Mouse (Mus musculus): ENCODE measurements around the gene Rdh19. TPM values are rescaled to one million over a fixed set of nuclear protein-coding genes. Genes with fewer than 3 reads are reported as not detected.
"Not testable (repeated sequence)": the region's sequence is repeated elsewhere in the genome, so short reads cannot be mapped to it uniquely, and the experiment has no call there.

Rdh19 gene
- not detected for total RNA-seq (2021)

DNA sequence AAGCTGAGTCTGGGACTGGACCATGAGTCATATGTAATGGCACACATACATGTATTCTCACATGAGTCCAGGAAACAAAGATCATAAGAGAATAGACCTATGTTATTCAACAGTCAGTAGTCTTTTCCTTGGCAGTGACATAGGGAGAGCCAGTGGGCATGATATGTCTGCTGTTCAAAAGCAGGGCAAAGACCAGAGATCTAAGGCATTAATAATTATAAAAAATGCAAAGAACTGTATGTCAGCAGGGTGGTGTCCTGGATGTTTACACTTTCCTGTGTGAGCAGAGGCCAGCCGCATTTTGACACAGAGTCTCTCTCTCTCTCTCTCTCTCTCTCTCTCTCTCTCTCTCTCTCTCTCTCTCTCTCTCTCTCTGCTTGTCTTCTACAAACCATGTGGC, at the start of gene Rdh19:
TSS of gene Rdh19 (plus strand) at position 301 of the 400 bp plus-strand sequence.
- DNase-seq (ENCODE audit: extremely low spot score in 1 of 2, low spot score in 1 of 2), result no peak

DNA sequence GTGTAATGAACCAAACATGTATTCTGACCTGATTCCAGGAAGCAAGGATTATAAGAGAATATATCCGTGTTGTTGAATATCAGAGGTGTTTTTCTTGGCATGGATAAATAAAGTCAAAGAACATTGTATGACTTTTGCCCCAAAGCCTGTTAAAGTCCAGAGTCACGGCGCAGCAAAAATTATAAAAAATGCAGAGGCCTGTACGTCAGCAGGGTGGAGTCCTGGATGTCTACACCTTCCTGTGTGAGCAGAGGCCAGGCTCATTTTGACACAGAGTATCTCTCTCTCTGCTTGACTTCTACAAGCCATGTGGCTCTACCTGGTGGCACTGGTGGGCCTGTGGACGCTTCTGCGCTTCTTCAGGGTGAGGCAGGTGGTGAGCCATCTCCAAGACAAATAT, 48.8 kb upstream of the Rdh19 start, which contains the start of gene Rdh16:
TSS of gene Rdh16 (plus strand) at position 262 of the 400 bp plus-strand sequence.
- no peak for DNase-seq (ENCODE audit: extremely low spot score in 1 of 2, low spot score in 1 of 2)

DNA sequence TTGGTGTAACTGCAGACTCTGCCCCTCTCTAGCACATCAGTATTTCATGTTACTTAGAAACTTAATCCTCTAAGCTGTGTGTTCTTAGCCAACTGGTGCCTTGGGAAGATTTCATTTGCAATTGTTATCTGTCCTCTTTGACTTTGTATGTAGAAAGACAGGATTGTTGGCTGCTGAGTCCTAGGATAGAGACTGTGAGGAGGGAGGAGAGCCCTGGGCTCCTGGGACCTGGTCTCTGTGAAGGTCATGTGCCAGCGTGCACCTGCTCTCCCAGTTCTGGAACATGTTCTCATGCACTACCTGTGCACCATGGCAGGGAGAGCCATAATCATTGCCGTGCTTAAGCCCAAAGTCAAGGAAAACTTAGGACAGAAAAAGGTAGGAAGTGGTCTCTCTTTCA, 48.1 kb upstream of the Rdh19 start:
- no peak for DNase-seq (ENCODE audit: extremely low spot score in 1 of 2, low spot score in 1 of 2)

DNA sequence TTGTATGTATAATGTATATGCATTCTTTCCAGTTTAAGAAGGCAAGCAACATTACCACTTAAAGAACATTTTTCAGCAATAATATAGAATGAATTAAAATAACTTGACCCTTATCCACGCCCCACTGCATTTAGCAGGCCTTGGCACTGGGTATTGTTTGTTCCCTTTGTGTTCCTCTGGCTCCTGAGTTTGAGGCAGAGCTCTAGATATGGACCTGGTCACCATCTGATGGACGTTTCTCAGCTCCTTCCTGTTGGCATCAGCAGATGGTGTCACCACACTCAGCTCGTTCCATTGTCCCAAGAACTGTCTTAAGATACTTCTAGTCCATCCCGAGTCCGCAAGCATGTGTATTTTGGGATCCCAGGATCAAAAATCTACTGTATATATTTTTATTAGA, 47.5 kb upstream of the Rdh19 start:
- DNase-seq (ENCODE audit: extremely low spot score in 1 of 2, low spot score in 1 of 2), result no peak

DNA sequence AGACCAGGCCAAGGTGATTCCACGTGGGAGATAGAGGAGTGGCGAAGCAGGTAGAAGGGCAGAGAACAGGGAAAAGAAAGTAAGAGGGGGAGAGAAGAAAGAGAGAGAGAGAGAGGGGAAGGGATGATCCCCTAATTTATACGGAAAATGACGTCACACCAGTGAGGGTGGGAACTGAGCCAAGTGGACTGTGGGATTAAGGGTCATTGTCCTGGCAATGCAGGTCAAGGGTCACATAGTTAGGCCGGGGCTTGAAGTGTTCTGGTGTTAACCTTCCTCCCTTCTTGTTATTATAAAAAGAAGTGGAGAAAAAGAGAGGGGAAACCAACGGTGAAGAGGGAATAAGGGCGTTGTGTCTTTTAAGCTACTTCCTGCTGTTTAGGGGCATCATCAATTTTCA, 45.3 kb upstream of the Rdh19 start:
- DNase-seq (ENCODE audit: extremely low spot score in 1 of 2, low spot score in 1 of 2), result no peak

DNA sequence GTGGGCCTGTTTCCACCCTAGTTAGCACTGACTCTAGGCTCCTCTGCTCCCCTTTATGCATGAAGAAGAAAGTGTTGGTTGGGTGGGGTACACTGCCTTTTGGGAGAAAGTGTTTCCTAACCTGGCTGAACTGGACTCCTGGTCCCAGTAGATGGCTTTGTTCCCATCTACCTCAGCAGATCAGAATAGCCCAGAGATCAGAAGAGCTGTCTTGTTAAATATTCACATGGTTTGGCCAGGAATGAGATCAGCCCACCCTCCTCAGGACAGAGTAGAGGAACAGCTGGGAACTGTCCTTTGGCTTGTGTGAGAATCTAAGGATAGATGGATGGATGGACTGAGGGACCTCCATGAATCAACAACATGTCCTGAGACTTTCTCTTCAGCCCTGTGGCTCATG, 33.8 kb upstream of the Rdh19 start:
- no peak for DNase-seq (ENCODE audit: extremely low spot score in 1 of 2, low spot score in 1 of 2)

DNA sequence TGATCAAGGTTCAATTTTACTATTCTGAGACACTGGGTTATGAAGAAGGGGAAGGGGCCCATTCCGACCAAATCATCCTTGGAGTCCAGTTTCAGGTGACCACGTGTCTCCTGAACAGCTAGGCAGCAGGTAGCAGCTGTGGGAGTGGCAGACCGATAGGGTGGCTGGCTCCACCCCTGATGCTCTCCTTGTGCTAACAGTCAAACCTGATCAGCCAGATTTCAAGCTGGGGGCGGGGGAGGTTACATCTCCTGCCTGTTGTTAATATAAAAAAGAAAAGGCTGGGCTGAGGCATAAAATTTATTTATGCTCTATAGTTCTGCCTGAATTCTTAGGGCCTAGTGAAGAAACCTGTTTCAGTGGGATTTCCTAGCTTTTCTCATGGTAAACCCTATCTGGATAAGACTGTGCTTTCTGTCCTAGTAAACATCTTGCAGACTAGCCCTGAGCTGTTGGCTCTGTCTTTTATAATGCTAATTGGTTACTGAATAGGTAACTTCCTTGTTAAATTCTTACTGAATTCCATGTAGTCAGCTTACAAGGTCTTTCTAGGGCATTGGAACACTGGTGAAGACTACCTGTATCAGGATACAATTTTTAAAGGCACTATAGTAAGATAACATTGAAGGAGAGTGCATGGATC, 32.3 kb upstream of the Rdh19 start:
- DNase-seq (ENCODE audit: extremely low spot score in 1 of 2, low spot score in 1 of 2), result not testable (repeated sequence)

DNA sequence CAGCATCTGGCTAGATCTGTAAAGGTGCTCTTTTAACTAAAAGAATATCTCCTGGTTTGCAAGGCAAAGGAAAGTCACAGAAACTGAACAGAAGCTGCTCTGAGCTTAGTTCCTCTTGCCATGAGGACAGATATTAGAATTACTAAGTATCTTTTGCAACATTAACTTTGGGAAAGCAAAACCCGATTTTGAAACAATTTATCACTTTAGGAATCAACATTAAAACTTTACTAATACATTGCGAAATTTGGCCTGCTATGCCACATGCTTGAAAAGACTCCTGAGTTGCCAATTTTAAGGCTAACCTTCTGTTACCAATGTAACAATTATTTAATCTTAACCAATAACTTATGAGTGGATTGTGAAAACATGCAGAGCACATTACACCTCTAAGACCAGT, 27.9 kb upstream of the Rdh19 start:
- not testable (repeated sequence) for DNase-seq (ENCODE audit: extremely low spot score in 1 of 2, low spot score in 1 of 2)

DNA sequence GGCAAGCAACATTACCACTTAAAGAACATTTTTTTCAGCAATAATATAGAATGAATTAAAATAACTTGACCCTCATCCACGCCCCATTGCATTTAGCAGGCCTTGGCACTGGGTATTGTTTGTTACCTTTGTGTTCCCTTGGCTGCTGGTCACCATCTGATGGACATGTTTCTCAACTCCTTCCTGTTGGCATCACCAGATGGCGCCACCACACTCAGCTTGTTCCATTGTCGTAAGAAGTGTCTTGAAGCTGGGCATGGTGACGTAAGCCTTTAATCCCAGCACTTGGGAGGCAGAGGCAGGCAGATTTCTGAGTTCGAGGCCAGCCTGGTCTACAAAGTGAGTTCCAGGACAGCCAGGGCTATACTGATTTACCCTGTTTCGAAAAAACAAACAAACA, 24.3 kb upstream of the Rdh19 start:
- peak in 1 of 2 experiments; percentile 4 for DNase-seq (ENCODE audit: extremely low spot score in 1 of 2, low spot score in 1 of 2)

DNA sequence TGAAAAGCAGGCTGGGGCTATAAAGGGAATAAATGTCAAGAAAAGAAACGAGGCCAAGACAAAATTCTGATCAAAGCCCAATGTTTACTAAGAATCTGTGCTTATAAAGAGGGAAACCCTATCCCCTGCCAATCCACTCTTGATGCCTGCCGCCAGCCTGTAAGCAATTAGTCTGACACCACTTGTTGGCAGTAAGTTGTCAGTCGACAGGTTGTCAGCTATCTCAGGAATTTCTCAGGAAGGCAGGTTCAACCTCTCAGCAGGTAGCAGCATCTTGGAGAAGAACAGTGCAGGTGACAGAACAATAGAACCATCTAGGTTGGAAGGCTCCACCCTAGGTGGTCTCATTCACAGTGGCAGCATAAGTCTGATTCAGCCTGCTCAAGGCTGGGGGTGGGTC, 20.6 kb upstream of the Rdh19 start:
- DNase-seq (ENCODE audit: extremely low spot score in 1 of 2, low spot score in 1 of 2), result no peak

DNA sequence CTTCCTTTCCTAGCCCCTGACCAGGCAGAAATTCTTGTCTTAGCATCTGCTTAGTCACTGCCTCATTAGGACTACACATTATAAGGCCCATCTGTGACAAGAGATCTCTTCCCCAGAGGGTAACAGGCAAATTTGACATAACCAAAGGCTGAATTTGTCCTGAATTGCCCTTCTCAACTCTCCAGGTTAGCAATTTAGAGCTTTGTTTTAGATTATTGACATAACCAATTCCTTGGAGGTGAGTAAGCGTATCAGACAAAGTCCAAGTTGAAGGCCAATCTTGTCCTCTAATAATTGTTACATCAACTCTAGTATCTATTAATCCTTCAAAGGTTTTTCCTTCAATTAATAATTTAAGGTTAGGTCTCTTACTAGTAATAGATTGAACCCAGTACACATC, 15.5 kb upstream of the Rdh19 start:
- DNase-seq (ENCODE audit: extremely low spot score in 1 of 2, low spot score in 1 of 2), result not testable (repeated sequence)

DNA sequence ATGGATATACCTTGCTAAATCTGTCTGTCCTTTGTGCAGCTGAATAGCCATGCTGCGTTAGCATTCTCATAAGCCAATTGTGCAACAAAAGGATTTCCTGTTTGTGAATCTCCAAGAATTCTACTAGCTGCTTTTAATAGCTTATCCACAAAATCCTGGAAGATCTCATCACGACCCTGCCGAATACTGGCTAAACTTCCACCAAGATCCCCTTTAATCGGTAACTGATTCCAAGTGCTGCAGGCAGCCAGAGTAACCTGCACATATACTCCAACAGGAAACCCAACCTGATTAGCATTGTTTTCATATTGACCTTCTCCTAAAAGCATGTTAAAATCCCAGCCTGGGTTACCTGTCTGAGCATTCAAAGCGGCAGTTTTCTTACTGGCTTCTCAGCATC, 14.4 kb upstream of the Rdh19 start:
- no peak for DNase-seq (ENCODE audit: extremely low spot score in 1 of 2, low spot score in 1 of 2)

DNA sequence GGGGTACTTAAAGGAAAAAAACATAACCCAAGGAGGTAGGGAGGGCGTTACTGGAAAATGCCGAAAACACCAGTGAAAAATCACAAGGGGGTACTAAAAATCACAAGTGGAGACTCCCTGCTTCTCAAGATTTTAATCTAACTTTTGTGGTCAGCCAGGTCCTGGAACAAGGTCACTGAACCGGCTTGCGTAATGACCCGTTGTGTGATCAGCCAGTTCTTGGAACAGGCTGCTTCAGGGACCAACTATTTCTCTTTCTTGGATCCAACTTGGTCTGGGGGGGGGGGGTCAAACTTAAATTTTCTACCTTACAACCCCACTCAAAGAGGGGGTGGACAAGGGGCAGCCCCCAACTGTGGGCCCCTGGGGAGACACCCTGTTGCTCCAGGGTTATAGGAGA, 11.9 kb upstream of the Rdh19 start:
- DNase-seq (ENCODE audit: extremely low spot score in 1 of 2, low spot score in 1 of 2), result not testable (repeated sequence)

DNA sequence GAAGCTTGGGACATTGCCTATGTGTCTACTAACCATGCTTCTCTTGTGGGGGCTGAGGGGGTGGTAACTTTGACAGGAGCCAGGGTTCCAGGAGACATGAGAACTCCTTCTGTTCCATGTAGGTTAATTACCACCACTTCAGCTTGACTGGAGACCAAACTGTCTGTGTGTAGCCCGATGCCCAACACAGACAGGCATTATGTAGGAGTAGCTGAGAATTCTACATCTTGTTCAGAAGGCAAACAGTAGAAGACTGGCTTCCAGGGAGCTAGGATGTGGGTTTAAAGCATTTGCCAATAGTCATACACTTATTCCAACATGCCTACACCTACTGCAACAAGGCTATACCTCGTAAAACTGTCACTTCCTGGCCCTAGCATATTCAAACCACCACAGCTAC, 11.2 kb upstream of the Rdh19 start:
- no peak for DNase-seq (ENCODE audit: extremely low spot score in 1 of 2, low spot score in 1 of 2)

DNA sequence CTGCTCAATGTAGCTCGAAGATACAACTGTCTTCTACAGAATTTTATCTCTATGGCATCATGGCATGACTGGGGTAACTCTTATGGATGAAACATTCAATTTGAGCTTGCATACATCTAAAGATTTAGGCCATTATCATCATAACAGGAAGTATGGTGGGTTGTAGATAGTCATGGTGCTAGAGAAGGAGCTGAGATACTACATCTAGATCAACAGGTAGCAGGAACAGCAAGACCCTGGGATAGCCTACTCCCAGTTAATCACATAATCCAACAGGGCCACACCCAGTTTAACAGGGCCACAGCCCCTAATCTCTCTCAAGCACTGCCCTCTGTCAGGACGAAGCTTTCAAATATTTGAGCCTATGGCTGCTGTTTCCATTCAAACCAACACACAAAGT, 9.0 kb upstream of the Rdh19 start:
- no peak for DNase-seq (ENCODE audit: extremely low spot score in 1 of 2, low spot score in 1 of 2)

DNA sequence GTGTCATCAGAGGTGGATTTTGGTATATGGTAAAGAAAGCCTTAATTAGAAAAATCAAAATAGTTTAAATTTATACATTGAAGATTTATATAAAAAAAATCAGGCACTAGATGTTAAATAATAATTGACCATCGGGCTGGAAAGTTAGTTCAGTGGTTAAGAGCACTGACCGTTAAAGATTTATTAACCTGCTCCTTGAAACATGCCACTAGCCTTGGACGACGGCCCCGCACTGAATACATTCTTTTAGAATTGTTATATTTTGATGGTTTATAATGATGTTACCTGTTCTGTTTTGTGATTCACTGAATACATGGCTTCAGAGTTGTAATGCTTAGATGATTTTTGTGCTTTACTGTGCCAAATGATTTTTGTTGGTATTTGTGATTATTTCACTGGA, 3.8 kb upstream of the Rdh19 start:
- DNase-seq (ENCODE audit: extremely low spot score in 1 of 2, low spot score in 1 of 2), result not testable (repeated sequence)

DNA sequence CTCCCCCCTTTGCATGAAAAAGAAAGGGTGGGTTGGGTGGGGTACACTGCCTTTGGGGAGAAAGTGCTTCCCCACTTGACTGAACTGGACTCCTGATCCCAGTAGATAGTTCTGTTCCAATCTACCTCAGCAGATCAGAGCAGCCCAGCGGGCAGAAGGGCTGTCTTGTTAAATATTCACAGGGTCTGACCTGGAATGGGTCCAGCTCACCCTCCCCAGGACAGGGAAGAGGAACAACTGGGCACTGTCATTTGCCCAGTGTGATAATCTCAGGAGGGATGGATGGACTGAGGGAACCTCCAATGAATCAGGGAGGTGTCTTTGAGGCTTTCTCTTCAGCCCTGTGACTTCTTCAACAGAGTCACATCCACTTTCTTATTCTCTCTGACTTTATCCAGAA, 1.6 kb upstream of the Rdh19 start:
- DNase-seq (ENCODE audit: extremely low spot score in 1 of 2, low spot score in 1 of 2), result no peak

DNA sequence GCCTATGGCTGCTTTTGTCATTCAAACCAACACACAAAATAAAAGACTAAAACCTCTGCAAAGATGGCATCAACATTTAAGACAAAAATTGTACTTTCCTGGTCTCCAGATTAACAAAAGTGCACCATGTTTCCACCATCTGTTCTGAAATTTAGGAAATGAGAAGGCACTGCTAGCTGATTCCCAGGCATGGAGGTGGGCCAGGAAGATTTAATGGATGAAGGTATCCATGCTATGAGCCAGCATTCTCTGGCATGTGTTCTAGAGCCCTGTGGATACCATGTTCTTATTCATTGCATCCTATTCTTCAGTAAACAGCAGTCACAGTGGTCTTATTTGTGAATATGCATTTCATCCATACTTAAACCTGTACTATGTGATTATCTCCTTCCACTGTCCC, 6.6 kb downstream of the Rdh19 start:
- peak in 1 of 2 experiments; percentile 8 for DNase-seq (ENCODE audit: extremely low spot score in 1 of 2, low spot score in 1 of 2)

DNA sequence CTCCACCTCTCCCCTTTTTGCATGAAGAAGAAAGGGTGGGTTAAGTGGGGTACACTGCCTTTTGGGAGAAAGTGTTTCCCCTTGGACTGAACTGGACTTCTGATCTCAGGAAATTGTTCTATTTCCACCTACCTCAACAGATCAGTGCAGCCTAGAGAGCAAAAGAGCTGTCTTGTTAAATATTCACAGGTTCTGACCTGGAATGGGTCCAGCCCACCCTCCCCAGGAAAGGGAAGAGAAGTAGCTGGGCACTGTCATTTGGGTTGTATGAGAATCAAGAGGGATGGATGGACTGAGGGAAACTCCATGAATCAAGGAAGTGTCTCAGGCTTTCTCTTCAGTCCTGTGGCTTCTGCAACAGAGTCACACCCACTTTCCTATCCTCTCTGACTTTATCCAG, 15.2 kb downstream of the Rdh19 start:
- no peak for DNase-seq (ENCODE audit: extremely low spot score in 1 of 2, low spot score in 1 of 2)

DNA sequence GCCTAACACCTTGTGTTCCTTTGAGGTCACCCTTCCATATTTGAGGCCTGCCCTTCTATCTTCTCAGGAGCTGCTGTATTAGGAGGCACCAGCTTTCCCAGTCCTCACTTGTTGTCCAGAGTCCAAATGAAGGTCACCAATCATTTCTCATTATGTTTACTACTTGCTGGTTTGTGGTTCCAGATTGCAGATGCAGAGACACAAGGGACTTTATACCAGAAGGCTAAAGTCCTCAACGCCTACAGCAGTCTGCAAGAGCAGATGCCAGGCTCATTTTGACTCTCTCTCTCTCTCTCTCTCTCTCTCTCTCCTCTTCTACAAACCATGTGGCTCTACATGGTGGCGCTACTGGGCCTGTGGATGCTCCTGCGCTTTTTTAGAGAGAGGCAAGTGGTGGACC, 16.5 kb downstream of the Rdh19 start, which contains the start of gene Rdh16f2:
TSS of gene Rdh16f2 (plus strand) at position 243 of the 400 bp plus-strand sequence.
- DNase-seq (ENCODE audit: extremely low spot score in 1 of 2, low spot score in 1 of 2), result no peak

DNA sequence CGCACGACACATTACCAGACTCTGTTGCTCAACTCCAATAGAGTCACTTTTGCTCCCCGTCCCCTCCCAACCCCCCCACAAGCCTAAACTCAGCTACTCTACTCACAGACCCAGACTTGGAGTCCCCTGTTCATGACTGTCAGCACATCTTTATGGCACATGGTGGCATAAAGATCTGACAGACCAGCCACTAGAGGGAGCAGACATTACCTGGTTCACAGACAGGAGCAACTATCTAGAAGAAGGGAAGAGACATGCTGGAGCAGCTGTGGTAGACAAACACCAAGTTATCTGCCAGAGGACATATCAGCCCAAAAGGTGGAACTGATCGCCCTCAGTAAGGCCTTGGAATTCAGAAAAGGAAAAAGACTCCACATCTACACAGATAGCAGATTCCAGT, 22.8 kb downstream of the Rdh19 start:
- DNase-seq (ENCODE audit: extremely low spot score in 1 of 2, low spot score in 1 of 2), result peak in 1 of 2 experiments; percentile 8

DNA sequence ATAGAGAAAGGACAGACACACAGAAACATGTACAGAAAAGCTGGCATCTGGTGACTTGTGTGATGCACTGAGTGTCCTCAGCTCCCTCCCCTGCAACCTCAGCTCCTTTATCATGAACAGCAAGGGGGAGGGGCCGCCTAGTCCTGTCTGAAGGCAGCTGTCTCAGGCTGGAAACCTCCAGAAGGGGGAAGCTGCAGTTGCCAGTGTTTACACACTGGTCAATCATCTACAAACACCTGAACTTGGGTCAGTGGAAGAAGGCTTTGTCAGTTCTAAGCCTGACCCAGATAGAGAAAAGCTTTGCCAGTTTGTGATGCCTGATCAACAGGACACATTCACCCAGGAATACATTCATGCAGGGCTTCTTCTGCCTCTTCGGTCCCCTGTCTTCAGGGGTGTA, 28.0 kb downstream of the Rdh19 start:
- no peak for DNase-seq (ENCODE audit: extremely low spot score in 1 of 2, low spot score in 1 of 2)
